Mouse (Mus musculus): ENCODE results near the gene Kcnj9. TPM values are rescaled to one million over a fixed set of nuclear protein-coding genes. Genes with fewer than 3 reads are reported as not detected.

The Kcnj9 gene
- polyA plus RNA-seq (2016; fragmentation: Nextera tagmentation; extraction: Ambion mirVana): not detected in 2 replicates

- H3K9me3 ChIP-seq: no peaks in the 10 kb centered on the region
- peaks cover 17% of the 10 kb centered on the region for H3K4me1 ChIP-seq
- 26% methylated on average over 9 of the region's 9 CpGs for WGBS
- H3K4me3 ChIP-seq: no peak within 1 kb of the TSS
- DNase-seq (ENCODE audit: low spot score): no peak
- H3K36me3 ChIP-seq: no peaks in the 10 kb centered on the region
- no peak within 1 kb of the TSS for H3K27ac ChIP-seq
- peaks cover 96% of the 10 kb centered on the region for H3K27me3 ChIP-seq (ENCODE audit: insufficient read depth, poor library complexity, severe bottlenecking)
These were observed at the start of gene Kcnj9 for GRCm38 (mm10) chr1:172329131-172329530. Gene Kcnj9, minus strand, starts transcription at chr1:172329318.

- Histone ChIP-seq H3K27ac (peak overlapping the region; percentile 89), H3K36me3 (peaks cover 24% of the 10 kb centered on the region), H3K4me1 (peaks cover 15% of the 10 kb centered on the region), H3K27me3 (ENCODE audit: insufficient read depth, poor library complexity, severe bottlenecking) (no peaks in the 10 kb centered on the region), H3K9me3 (no peaks in the 10 kb centered on the region), H3K4me3 (peak overlapping the region; percentile 82)
- peak; percentile 79 for DNase-seq (ENCODE audit: low spot score)
- 2% methylated on average over 62 of the region's 62 CpGs for WGBS
These were observed 47.8 kb upstream of the Kcnj9 start for GRCm38 (mm10) chr1:172376758-172377458.

- DNase-seq (ENCODE audit: low spot score): peak; percentile 99
- peaks cover 17% of the 10 kb centered on the region for H3K36me3 ChIP-seq
- H3K4me3 ChIP-seq: peak within 1 kb of the TSS; percentile 82
- no peaks in the 10 kb centered on the region for H3K9me3 ChIP-seq
- peaks cover 5% of the 10 kb centered on the region; the same call in 1 of the 2 replicates for H3K27me3 ChIP-seq (ENCODE audit: insufficient read depth, poor library complexity, severe bottlenecking)
- WGBS: under 1% methylated on average over 39 of the region's 39 CpGs
- H3K27ac ChIP-seq: peak within 1 kb of the TSS; percentile 89
- peaks cover 15% of the 10 kb centered on the region for H3K4me1 ChIP-seq
These were observed 47.1 kb upstream of the Kcnj9 start, which contains the start of gene Pigm for GRCm38 (mm10) chr1:172376198-172376667. Gene Pigm, plus strand, starts transcription at chr1:172376546.

- no peaks in the 10 kb centered on the region for H3K9me3 ChIP-seq
- DNase-seq (ENCODE audit: low spot score): no peak
- 25% methylated on average over 23 of the region's 23 CpGs for WGBS
- no peak overlapping the region for H3K27ac ChIP-seq
- 0 out of 2 replicates have a peak, but pooled peaks cover 4% of the 10 kb centered on the region for H3K4me1 ChIP-seq
- H3K4me3 ChIP-seq: peak overlapping the region; percentile 18; the same call in 1 of the 2 replicates
- H3K36me3 ChIP-seq: no peaks in the 10 kb centered on the region
- H3K27me3 ChIP-seq (ENCODE audit: insufficient read depth, poor library complexity, severe bottlenecking): peaks cover 33% of the 10 kb centered on the region
These were observed 39.8 kb upstream of the Kcnj9 start for GRCm38 (mm10) chr1:172368768-172369418.

GRCm38 (mm10) chr1:172364684-172365083 is 35.6 kb upstream of the Kcnj9 start:
- no peaks in the 10 kb centered on the region for H3K36me3 ChIP-seq
- WGBS: 5% methylated on average over 6 of the region's 6 CpGs
- no peaks in the 10 kb centered on the region for H3K9me3 ChIP-seq
- H3K4me1 ChIP-seq: 0 out of 2 replicates have a peak, but pooled peaks cover 4% of the 10 kb centered on the region
- DNase-seq (ENCODE audit: low spot score): peak; percentile 82
- H3K27ac ChIP-seq: no peak overlapping the region
- peaks cover 26% of the 10 kb centered on the region for H3K27me3 ChIP-seq (ENCODE audit: insufficient read depth, poor library complexity, severe bottlenecking)
- no peak overlapping the region for H3K4me3 ChIP-seq

- WGBS: 74% methylated on average over 10 of the region's 10 CpGs
- Histone ChIP-seq H3K4me1 (peaks cover 3% of the 10 kb centered on the region; the same call in 1 of the 2 replicates), H3K4me3 (no peak overlapping the region), H3K9me3 (no peaks in the 10 kb centered on the region), H3K36me3 (no peaks in the 10 kb centered on the region), H3K27ac (no peak overlapping the region), H3K27me3 (ENCODE audit: insufficient read depth, poor library complexity, severe bottlenecking) (peaks cover 58% of the 10 kb centered on the region)
- no peak for DNase-seq (ENCODE audit: low spot score)
These were observed 29.2 kb upstream of the Kcnj9 start for GRCm38 (mm10) chr1:172358341-172358740.

GRCm38 (mm10) chr1:172357550-172357949 is 28.4 kb upstream of the Kcnj9 start:
- Histone ChIP-seq H3K9me3 (no peaks in the 10 kb centered on the region), H3K27me3 (ENCODE audit: insufficient read depth, poor library complexity, severe bottlenecking) (peaks cover 63% of the 10 kb centered on the region), H3K27ac (no peak overlapping the region), H3K4me1 (peaks cover 3% of the 10 kb centered on the region; the same call in 1 of the 2 replicates), H3K36me3 (no peaks in the 10 kb centered on the region), H3K4me3 (no peak overlapping the region)
- 3% methylated on average over 1 of the region's 1 CpGs for WGBS
- no peak for DNase-seq (ENCODE audit: low spot score)

GRCm38 (mm10) chr1:172355336-172355735 is 26.2 kb upstream of the Kcnj9 start:
- Histone ChIP-seq H3K36me3 (no peaks in the 10 kb centered on the region), H3K27me3 (ENCODE audit: insufficient read depth, poor library complexity, severe bottlenecking) (peaks cover 80% of the 10 kb centered on the region), H3K27ac (no peak overlapping the region), H3K4me3 (no peak overlapping the region), H3K9me3 (no peaks in the 10 kb centered on the region), H3K4me1 (peaks cover 8% of the 10 kb centered on the region)
- 51% methylated on average over 3 of the region's 3 CpGs for WGBS
- DNase-seq (ENCODE audit: low spot score): no peak

- no peak overlapping the region for H3K4me3 ChIP-seq
- peaks cover 89% of the 10 kb centered on the region for H3K27me3 ChIP-seq (ENCODE audit: insufficient read depth, poor library complexity, severe bottlenecking)
- WGBS: 74% methylated on average over 3 of the region's 3 CpGs
- peaks cover 13% of the 10 kb centered on the region for H3K4me1 ChIP-seq
- no peaks in the 10 kb centered on the region for H3K9me3 ChIP-seq
- no peak for DNase-seq (ENCODE audit: low spot score)
- no peak overlapping the region for H3K27ac ChIP-seq
- H3K36me3 ChIP-seq: no peaks in the 10 kb centered on the region
These were observed 23.3 kb upstream of the Kcnj9 start for GRCm38 (mm10) chr1:172352453-172352852.

GRCm38 (mm10) chr1:172352001-172352400 is 22.9 kb upstream of the Kcnj9 start:
- 66% methylated on average over 6 of the region's 6 CpGs for WGBS
- peaks cover 87% of the 10 kb centered on the region for H3K27me3 ChIP-seq (ENCODE audit: insufficient read depth, poor library complexity, severe bottlenecking)

GRCm38 (mm10) chr1:172349916-172350812 is 21.0 kb upstream of the Kcnj9 start:
- Histone ChIP-seq H3K36me3 (no peaks in the 10 kb centered on the region), H3K4me1 (peaks cover 13% of the 10 kb centered on the region), H3K4me3 (peak overlapping the region; percentile 23), H3K9me3 (no peaks in the 10 kb centered on the region), H3K27me3 (ENCODE audit: insufficient read depth, poor library complexity, severe bottlenecking) (peaks cover 88% of the 10 kb centered on the region), H3K27ac (peak overlapping the region; percentile 62)
- WGBS: 16% methylated on average over 18 of the region's 19 CpGs
- no peak for DNase-seq (ENCODE audit: low spot score)

More at GRCm38 (mm10) chr1:172352001-172352400, 22.9 kb upstream of the Kcnj9 start:
- no peak overlapping the region for H3K27ac ChIP-seq
- H3K4me3 ChIP-seq: no peak overlapping the region
- peaks cover 13% of the 10 kb centered on the region for H3K4me1 ChIP-seq
- H3K36me3 ChIP-seq: no peaks in the 10 kb centered on the region
- DNase-seq (ENCODE audit: low spot score): no peak
- H3K9me3 ChIP-seq: no peaks in the 10 kb centered on the region

- DNase-seq (ENCODE audit: low spot score): no peak
- Histone ChIP-seq H3K4me1 (peaks cover 13% of the 10 kb centered on the region), H3K4me3 (no peak overlapping the region), H3K27me3 (ENCODE audit: insufficient read depth, poor library complexity, severe bottlenecking) (peaks cover 81% of the 10 kb centered on the region), H3K9me3 (no peaks in the 10 kb centered on the region), H3K36me3 (no peaks in the 10 kb centered on the region), H3K27ac (peak overlapping the region; percentile 62)
- 66% methylated on average over 5 of the region's 5 CpGs for WGBS
These were observed 20.4 kb upstream of the Kcnj9 start for GRCm38 (mm10) chr1:172349504-172349903.

Data from heart, embryonic 10.5 days (tissue).